Mouse (Mus musculus): Measurements from ENCODE around the gene Aldh4a1. TPM values are rescaled to one million over a fixed set of nuclear protein-coding genes. Genes with fewer than 3 reads are reported as not detected.

Gene Aldh4a1
- polyA plus RNA-seq, 1 experiment from 2014 or later = 31.9 TPM

- H3K4me2 ChIP-seq (ENCODE audit: low read length) = peak overlapping the region; percentile 49
- 0 out of 2 replicates have a peak, but pooled peaks cover 2% of the 10 kb centered on the region for H3K9me3 ChIP-seq (ENCODE audit: control insufficient read depth, low read length)
- peak overlapping the region; percentile 55; the same call in 1 of the 2 replicates for H3K27ac ChIP-seq (ENCODE audit: low read depth, low read length)
- no peak overlapping the region for H3K4me3 ChIP-seq (ENCODE audit: low read length)
- WGBS = 4% methylated on average over 10 of the region's 10 CpGs
- ATAC-seq = peak; percentile 66; the same call in 1 of the 2 replicates
- H3K4me1 ChIP-seq (ENCODE audit: control insufficient read depth, insufficient read depth, low read depth, low read length) = peaks cover 2% of the 10 kb centered on the region
- no peak overlapping the region for H3K9ac ChIP-seq (ENCODE audit: low read depth, low read length)
- H3K27me3 ChIP-seq (replicated peaks; ENCODE audit: control insufficient read depth, insufficient read depth, low read length) = no peaks in the 10 kb centered on the region
- peaks cover 13% of the 10 kb centered on the region for H3K36me3 ChIP-seq (ENCODE audit: control insufficient read depth, insufficient read depth, low read length)
These were observed 11.1 kb upstream of the Aldh4a1 start for GRCm38 (mm10) chr4:139611542-139611953.

GRCm38 (mm10) chr4:139614524-139615260 is 8.0 kb upstream of the Aldh4a1 start:
- no peak for ATAC-seq
- 87% methylated on average over 21 of the region's 21 CpGs for WGBS

GRCm38 (mm10) chr4:139616276-139617000 is 6.2 kb upstream of the Aldh4a1 start:
- Histone ChIP-seq H3K9ac (ENCODE audit: low read depth, low read length) (peak overlapping the region; percentile 28; the same call in 1 of the 2 replicates), H3K27me3 (replicated peaks; ENCODE audit: control insufficient read depth, insufficient read depth, low read length) (no peaks in the 10 kb centered on the region), H3K4me3 (ENCODE audit: low read length) (peak overlapping the region; percentile 30), H3K4me2 (ENCODE audit: low read length) (peak overlapping the region; percentile 46), H3K4me1 (ENCODE audit: control insufficient read depth, insufficient read depth, low read depth, low read length) (no peaks in the 10 kb centered on the region; the same call in 1 of the 2 replicates), H3K36me3 (ENCODE audit: control insufficient read depth, insufficient read depth, low read length) (peaks cover 13% of the 10 kb centered on the region), H3K9me3 (ENCODE audit: control insufficient read depth, low read length) (0 out of 2 replicates have a peak, but pooled peaks cover 2% of the 10 kb centered on the region), H3K27ac (ENCODE audit: low read depth, low read length) (0 out of 2 replicates have a peak overlapping the region, but pooled peaks have one; percentile 26)
- WGBS = 8% methylated on average over 24 of the region's 24 CpGs
- ATAC-seq = peak; percentile 60

More at GRCm38 (mm10) chr4:139614524-139615260, 8.0 kb upstream of the Aldh4a1 start:
- Histone ChIP-seq H3K9me3 (ENCODE audit: control insufficient read depth, low read length) (0 out of 2 replicates have a peak, but pooled peaks cover 2% of the 10 kb centered on the region), H3K27ac (ENCODE audit: low read depth, low read length) (no peak overlapping the region), H3K4me3 (ENCODE audit: low read length) (no peak overlapping the region), H3K4me1 (ENCODE audit: control insufficient read depth, insufficient read depth, low read depth, low read length) (peaks cover 2% of the 10 kb centered on the region), H3K4me2 (ENCODE audit: low read length) (no peak overlapping the region), H3K27me3 (replicated peaks; ENCODE audit: control insufficient read depth, insufficient read depth, low read length) (no peaks in the 10 kb centered on the region), H3K36me3 (ENCODE audit: control insufficient read depth, insufficient read depth, low read length) (peaks cover 13% of the 10 kb centered on the region), H3K9ac (ENCODE audit: low read depth, low read length) (no peak overlapping the region)

GRCm38 (mm10) chr4:139617001-139617364 is 5.7 kb upstream of the Aldh4a1 start:
- H3K4me3 ChIP-seq (ENCODE audit: low read length) = peak overlapping the region; percentile 3; the same call in 1 of the 2 replicates
- no peaks in the 10 kb centered on the region for H3K4me1 ChIP-seq (ENCODE audit: control insufficient read depth, insufficient read depth, low read depth, low read length)
- ATAC-seq = no peak
- H3K4me2 ChIP-seq (ENCODE audit: low read length) = peak overlapping the region; percentile 46
- peaks cover 13% of the 10 kb centered on the region for H3K36me3 ChIP-seq (ENCODE audit: control insufficient read depth, insufficient read depth, low read length)
- 0 out of 2 replicates have a peak overlapping the region, but pooled peaks have one; percentile 3 for H3K9ac ChIP-seq (ENCODE audit: low read depth, low read length)
- 0 out of 2 replicates have a peak overlapping the region, but pooled peaks have one; percentile 26 for H3K27ac ChIP-seq (ENCODE audit: low read depth, low read length)
- H3K27me3 ChIP-seq (replicated peaks; ENCODE audit: control insufficient read depth, insufficient read depth, low read length) = no peaks in the 10 kb centered on the region
- 0 out of 2 replicates have a peak, but pooled peaks cover 2% of the 10 kb centered on the region for H3K9me3 ChIP-seq (ENCODE audit: control insufficient read depth, low read length)
- WGBS = 38% methylated on average over 3 of the region's 3 CpGs

- Histone ChIP-seq H3K27ac (ENCODE audit: low read depth, low read length) (no peak overlapping the region), H3K4me3 (ENCODE audit: low read length) (no peak overlapping the region), H3K36me3 (ENCODE audit: control insufficient read depth, insufficient read depth, low read length) (no peaks in the 10 kb centered on the region), H3K27me3 (replicated peaks; ENCODE audit: control insufficient read depth, insufficient read depth, low read length) (no peaks in the 10 kb centered on the region), H3K9ac (ENCODE audit: low read depth, low read length) (no peak overlapping the region), H3K9me3 (ENCODE audit: control insufficient read depth, low read length) (no peaks in the 10 kb centered on the region), H3K4me2 (ENCODE audit: low read length) (no peak overlapping the region), H3K4me1 (ENCODE audit: control insufficient read depth, insufficient read depth, low read depth, low read length) (peaks cover 14% of the 10 kb centered on the region)
- 73% methylated on average over 6 of the region's 6 CpGs for WGBS
- ATAC-seq = no peak
These were observed 2.9 kb upstream of the Aldh4a1 start for GRCm38 (mm10) chr4:139619765-139620164.

- no peak for ATAC-seq
These were observed 909 bp downstream of the Aldh4a1 start for GRCm38 (mm10) chr4:139623434-139624115.

GRCm38 (mm10) chr4:139624116-139624489 is 1.4 kb downstream of the Aldh4a1 start:
- Histone ChIP-seq H3K4me1 (ENCODE audit: control insufficient read depth, insufficient read depth, low read depth, low read length) (peaks cover 14% of the 10 kb centered on the region), H3K36me3 (ENCODE audit: control insufficient read depth, insufficient read depth, low read length) (no peaks in the 10 kb centered on the region), H3K4me3 (ENCODE audit: low read length) (peak overlapping the region; percentile 80), H3K4me2 (ENCODE audit: low read length) (peak overlapping the region; percentile 87), H3K9me3 (ENCODE audit: control insufficient read depth, low read length) (no peaks in the 10 kb centered on the region), H3K27ac (ENCODE audit: low read depth, low read length) (no peak overlapping the region), H3K9ac (ENCODE audit: low read depth, low read length) (peak overlapping the region; percentile 83), H3K27me3 (replicated peaks; ENCODE audit: control insufficient read depth, insufficient read depth, low read length) (no peaks in the 10 kb centered on the region)
- WGBS = 53% methylated on average over 5 of the region's 5 CpGs
- ATAC-seq = no peak

More at GRCm38 (mm10) chr4:139623434-139624115, 909 bp downstream of the Aldh4a1 start:
- H3K9ac ChIP-seq (ENCODE audit: low read depth, low read length) = peak overlapping the region; percentile 83
- H3K4me3 ChIP-seq (ENCODE audit: low read length) = peak overlapping the region; percentile 80
- no peaks in the 10 kb centered on the region for H3K27me3 ChIP-seq (replicated peaks; ENCODE audit: control insufficient read depth, insufficient read depth, low read length)
- peak overlapping the region; percentile 87 for H3K4me2 ChIP-seq (ENCODE audit: low read length)
- H3K36me3 ChIP-seq (ENCODE audit: control insufficient read depth, insufficient read depth, low read length) = no peaks in the 10 kb centered on the region
- peaks cover 14% of the 10 kb centered on the region for H3K4me1 ChIP-seq (ENCODE audit: control insufficient read depth, insufficient read depth, low read depth, low read length)
- WGBS = 21% methylated on average over 21 of the region's 21 CpGs
- H3K9me3 ChIP-seq (ENCODE audit: control insufficient read depth, low read length) = no peaks in the 10 kb centered on the region
- H3K27ac ChIP-seq (ENCODE audit: low read depth, low read length) = peak overlapping the region; percentile 94

GRCm38 (mm10) chr4:139624706-139625105 is 2.0 kb downstream of the Aldh4a1 start:
- Histone ChIP-seq H3K27ac (ENCODE audit: low read depth, low read length) (no peak overlapping the region), H3K4me2 (ENCODE audit: low read length) (peak overlapping the region; percentile 87), H3K4me1 (ENCODE audit: control insufficient read depth, insufficient read depth, low read depth, low read length) (peaks cover 14% of the 10 kb centered on the region), H3K9ac (ENCODE audit: low read depth, low read length) (peak overlapping the region; percentile 83; the same call in 1 of the 2 replicates), H3K4me3 (ENCODE audit: low read length) (peak overlapping the region; percentile 80; the same call in 1 of the 2 replicates), H3K36me3 (ENCODE audit: control insufficient read depth, insufficient read depth, low read length) (no peaks in the 10 kb centered on the region), H3K27me3 (replicated peaks; ENCODE audit: control insufficient read depth, insufficient read depth, low read length) (no peaks in the 10 kb centered on the region), H3K9me3 (ENCODE audit: control insufficient read depth, low read length) (no peaks in the 10 kb centered on the region)
- 69% methylated on average over 10 of the region's 10 CpGs for WGBS
- ATAC-seq = no peak
